Mouse (Mus musculus): Measurements from ENCODE around the gene Usp17lc.
"Not testable (repeated sequence)": the region's sequence is repeated elsewhere in the genome, so short reads cannot be mapped to it uniquely, and the experiment has no call there.

Gene Usp17lc

GRCm38 (mm10) chr7:103414772-103415171 is at the start of gene Usp17lc:
TSS of gene Usp17lc (plus strand) at chr7:103415072.
- not testable (repeated sequence) for DNase-seq

- DNase-seq = no peak
Measured at GRCm38 (mm10) chr7:103386077-103386476, 28.8 kb upstream of the Usp17lc start, which contains the start of gene Olfr603. TSS of gene Olfr603 (minus strand) at chr7:103386177.

- no peak for DNase-seq
Measured at GRCm38 (mm10) chr7:103397758-103398157, 17.1 kb upstream of the Usp17lc start.

GRCm38 (mm10) chr7:103398981-103399380 is 15.9 kb upstream of the Usp17lc start:
- DNase-seq = no peak

GRCm38 (mm10) chr7:103406521-103407055 is 8.3 kb upstream of the Usp17lc start:
- DNase-seq = not testable (repeated sequence)

- DNase-seq = no peak
Measured at GRCm38 (mm10) chr7:103445339-103445738, 30.5 kb downstream of the Usp17lc start, which contains the start of gene Olfr605. TSS of gene Olfr605 (minus strand) at chr7:103445439.

GRCm38 (mm10) chr7:103448746-103449145 is 33.9 kb downstream of the Usp17lc start, which contains the start of gene Olfr606:
TSS of gene Olfr606 (plus strand) at chr7:103449046.
- DNase-seq = no peak

- no peak for DNase-seq
Measured at GRCm38 (mm10) chr7:103460590-103460989, 45.7 kb downstream of the Usp17lc start.
